Mouse (Mus musculus) thymus, postnatal 4 days (tissue): ENCODE results near the gene Gm27027.

Source experiments
- DNase-seq: peaks from one replicate; pipeline ENCODE4 v3.0.0; 2021

Gm27027 gene

DNA sequence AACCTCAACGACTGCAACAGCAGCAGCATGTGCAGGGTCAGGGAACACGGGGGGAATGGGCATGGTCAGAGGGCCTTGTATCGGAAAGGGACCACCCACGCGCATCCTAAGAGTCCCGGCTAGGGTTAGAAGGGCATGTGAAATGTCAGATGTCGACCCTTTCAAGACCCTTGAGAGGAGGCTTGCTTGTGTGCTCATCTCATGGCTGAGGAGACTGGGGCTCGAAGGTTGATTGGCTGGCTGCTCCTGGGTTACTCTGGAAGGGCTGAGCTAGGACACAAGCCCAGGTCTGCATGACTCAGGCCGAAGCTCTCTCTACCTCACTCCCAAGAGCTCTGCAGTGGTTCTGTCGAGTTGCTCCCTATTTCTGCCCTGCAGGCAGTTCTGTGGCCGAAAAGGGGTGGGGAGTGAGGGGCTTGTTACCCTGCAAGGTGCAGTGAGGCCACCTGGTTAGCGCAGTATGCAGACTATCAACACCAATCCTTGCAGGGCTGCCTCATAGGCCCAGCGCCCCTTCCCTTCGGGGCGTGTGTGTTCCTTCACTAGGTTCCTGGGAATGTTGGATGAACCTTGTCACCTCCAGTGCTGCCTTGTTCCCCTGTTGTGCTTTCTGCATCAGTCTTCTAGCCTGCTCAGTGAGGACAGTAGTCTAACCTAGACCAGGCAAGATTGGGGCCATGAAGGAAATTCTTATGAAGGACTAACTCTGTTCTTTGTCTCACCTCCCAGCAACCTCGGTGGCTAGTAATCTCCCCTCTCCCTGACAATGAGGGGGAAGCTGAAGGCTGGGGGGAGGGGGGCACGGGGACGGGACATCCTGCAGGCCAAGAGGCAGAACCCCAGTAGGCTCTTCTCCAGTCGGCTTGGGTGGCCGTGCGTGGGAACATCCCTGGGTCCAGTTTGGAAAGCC, 20.4 kb downstream of the Gm27027 start:
- DNase-seq = no peak

DNA sequence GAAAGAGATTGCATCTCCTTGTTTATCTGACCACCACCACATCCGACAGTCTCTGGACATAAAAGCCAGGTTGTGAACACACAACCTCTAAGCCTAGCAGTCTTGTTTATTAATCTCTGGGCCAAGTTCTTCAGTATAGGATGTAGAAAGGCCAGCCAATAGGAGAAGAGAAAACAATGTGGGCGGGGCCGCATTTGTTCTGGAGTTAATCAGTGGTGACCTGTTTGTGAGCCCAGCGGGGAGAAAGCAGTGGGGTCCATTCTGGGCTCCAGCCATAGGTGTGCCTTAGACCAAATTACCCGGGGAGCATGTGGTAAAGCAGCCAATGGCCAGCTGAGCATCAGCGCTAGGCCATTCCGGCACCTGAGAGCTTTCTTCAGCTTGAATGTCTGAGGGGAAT, 21.1 kb downstream of the Gm27027 start:
- no peak for DNase-seq

DNA sequence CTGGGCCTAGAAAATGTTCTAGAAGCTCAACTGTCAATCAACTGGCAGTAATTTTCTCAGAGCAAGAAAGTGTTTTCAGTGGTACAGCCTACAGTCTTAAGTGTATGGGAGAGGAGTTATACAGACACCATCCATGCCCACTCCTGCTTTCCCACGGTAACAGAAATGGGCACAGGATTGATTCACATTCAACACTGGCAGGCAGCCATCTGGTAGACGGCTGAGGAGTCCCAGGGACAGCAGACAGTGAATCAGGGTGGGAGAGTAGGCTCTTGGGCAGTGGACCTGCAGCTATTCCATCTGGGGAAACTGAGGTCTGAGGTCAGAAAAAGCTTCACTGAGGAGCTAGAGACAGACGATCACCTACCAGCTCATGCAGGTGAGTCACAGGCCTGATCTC, 24.5 kb downstream of the Gm27027 start:
- DNase-seq = no peak

DNA sequence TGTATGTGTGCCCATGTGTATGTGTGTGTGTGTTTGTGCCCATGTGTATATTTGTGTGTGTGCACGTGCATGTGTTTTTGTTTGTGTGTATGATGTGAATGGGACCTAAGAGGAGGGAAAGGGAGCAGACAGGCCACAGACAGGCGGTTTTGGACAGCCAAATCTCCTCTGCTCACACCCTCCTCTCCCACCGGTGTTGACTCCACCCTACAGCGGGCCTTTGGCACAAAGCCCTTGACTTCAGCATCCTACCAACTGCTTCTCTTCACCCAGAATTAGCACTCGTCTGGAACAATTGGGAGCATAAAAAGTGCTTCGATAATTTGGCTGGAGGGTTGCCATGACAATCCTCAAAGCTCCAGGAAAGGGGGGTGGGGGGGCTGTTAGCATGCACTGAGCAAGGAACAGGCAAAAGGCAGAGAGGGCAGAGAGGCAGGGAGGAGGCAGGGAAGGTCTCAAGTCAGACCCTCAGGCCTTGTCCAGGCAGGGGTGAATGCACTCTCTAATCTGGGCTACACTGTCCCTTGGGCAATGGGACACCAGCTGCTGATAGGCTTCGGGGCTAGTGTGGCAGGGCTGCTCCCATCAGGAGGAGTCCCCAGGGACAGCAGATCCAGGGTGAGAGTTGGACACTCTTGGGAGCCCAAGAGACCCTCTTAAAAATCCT, 31.5 kb downstream of the Gm27027 start:
- DNase-seq = no peak

DNA sequence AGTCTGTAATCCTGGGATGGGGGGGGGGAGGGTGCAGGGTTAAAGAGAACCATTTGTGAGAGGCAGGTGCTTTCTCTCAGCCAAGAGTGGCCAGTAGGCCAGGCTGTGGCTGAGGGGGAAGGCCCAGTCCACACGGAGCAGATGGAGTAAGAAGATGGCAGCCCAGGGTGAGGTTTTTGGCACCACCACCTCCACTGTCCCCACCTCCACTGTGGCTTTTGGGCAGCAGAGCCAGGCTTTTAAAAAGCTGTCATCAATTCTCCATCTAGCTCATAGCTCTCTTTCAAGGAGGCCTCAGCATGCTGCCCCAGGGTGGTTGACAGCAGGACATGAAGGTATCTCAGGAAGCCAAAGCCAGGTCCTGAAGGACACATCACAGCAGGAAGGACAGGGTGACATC, 32.4 kb downstream of the Gm27027 start:
- DNase-seq = no peak

DNA sequence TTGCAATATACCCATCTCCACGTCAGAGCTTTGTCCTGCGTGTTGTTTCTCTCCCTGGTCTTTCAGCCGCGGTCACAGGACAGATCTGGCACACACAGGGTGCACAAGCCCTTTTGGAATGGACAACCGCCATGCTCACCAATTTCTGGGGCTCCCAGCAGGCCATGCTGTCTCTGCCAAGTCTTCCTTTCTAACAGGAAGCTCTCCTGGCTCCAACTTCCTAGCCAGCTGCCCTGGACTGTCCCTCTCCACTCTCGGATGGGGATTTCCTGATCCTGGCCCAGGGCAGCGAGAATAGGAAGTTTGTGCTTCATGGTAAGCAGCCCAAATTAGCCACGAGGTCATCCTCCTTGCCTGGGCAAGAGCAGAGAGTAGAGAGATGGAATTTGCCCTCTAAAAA, 34.4 kb downstream of the Gm27027 start:
- DNase-seq = no peak

DNA sequence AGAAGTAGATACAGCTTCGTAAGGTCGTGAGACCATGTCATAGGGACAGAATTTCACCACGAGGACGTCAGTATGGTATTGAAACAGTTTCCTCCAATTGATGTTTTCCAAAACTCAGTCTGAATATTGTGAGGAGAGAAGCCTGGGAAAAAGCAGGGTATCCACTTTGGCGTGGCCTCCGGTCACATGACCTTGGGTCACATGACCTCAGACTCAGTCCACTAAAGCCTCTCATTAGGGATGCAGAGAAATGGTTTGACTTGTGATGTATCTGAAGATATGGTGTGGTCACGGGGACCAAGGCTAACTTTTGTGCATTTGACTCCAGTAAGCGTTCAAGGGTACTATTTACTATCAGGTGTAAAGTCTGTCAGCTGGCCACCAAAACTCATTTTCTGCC, 36.8 kb downstream of the Gm27027 start:
- no peak for DNase-seq

DNA sequence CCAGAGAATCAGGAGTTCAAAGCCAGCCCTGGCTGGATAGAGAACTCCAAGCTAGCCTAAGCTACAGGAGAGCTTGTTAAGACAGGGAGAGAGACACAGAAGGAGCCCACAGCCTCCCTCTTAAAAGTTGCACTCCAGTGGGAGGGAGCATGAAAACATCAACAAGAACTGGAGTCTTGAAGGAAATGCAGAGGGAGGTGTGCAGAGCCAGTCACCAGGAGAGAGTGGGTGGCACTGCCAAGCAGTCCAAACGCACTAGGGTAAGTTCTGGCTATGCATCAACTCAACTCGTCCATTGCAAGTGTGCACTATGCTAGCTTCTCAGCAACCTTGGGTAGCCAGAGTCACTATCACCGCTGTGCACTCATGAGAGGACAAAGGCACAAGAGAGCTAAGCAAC, 37.9 kb downstream of the Gm27027 start:
- no peak for DNase-seq

DNA sequence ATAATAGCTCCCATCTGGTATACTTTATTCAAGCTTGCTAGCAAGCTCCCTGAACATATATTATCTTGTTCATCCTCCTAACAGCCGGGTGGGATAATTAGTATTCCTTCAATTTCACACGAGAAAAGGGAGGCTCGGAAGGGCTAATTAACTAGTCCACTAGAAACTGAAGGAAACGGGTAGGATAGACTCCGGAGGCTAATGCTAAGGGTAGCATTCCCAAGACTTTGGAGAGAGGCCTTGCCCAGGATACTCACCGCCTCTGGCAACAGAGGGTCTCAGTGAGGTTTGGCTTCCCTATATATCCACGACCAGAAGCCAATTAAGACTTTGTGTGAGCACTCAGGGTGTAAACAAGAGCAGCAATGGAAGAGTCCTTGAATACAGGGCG, 38.4 kb downstream of the Gm27027 start:
- DNase-seq = no peak

DNA sequence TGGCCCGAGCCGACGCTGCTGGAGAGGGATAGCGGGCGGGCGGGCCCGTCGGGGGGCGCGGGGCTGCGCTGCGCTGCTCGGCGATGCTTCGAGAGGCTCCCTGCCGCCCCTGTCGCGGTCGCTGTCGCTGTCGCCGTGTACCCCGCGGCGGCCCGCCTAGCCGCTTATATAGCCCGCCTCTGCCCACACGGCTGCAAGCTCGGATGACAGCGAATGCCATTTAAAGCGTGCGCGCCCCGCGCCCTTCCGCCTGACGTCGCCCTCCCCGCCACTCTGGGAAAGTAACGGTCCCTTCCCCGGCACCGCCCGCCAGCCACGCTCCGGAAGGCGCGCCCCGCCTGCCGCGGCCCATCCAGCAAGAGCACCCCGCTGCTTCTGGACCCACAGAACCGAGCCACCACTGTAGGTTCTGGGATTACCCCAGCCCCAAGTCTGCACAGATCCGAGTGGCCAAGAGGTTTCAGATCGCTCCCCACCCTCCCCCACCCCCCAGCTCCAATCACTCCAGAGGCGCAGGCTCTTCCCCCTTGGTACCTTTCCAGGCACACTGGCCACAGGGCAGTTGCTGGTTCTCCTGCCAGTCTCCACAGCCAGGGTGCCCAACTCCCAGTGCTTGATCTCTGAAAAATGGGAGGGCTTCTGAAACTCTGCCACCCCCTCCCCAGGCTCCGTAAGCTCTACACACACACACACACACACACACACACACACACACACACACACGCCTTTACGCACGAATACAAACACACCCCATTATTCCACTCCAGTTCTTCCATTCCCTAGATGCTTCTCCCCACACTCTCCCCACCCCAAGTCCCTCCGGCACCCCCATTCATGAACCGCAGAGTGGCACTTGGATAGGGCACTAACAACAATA, 39.0 kb downstream of the Gm27027 start, which contains the start of gene Gm13889:
Gm13889 (minus strand) TSS at position 294 of the 877 bp plus-strand sequence.
- DNase-seq = peak; percentile 64

DNA sequence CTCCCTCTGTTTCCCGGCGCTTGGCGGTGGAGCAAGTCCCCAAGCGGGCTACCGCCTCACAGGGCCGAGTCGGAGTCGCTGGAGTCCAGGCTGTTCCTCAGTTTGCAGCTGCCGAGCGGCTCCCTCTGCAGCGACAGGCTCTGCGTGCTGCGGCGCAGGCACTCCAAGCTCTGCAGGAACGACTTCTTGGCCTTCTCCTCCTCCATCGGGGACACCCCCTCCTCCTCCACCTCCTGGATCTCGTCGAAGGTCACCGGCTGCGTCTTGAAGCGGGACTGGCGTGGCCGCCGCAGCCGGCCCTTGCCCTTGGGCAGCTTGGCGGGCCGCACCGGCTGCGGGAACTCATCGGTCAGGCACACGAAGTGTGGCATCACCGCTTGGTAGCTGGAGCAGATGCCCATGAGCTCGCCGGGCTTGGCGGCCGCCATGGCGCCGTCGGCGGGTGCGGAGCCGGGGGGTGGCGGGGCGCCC, 39.8 kb downstream of the Gm27027 start:
- peak; percentile 37 for DNase-seq

DNA sequence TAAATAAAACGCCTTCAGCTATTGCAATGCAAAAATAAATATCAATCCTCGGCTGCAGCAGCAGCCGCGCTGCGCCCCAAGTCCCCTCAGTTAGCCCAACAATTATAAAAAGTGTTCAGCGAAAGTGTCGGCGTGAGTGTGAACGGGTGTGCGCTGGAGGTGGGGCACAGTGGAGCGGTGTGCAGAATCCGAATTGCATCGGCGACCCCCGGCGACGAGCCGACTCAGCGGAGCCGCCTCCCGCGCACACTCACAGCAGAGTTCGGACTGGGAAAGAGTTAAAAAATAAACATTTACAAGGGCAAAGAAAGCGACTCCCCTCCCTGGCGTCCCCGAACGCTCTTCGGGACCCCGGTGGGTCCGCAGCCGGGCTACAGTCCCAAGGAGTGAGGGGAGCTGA, 40.3 kb downstream of the Gm27027 start:
- DNase-seq = no peak

DNA sequence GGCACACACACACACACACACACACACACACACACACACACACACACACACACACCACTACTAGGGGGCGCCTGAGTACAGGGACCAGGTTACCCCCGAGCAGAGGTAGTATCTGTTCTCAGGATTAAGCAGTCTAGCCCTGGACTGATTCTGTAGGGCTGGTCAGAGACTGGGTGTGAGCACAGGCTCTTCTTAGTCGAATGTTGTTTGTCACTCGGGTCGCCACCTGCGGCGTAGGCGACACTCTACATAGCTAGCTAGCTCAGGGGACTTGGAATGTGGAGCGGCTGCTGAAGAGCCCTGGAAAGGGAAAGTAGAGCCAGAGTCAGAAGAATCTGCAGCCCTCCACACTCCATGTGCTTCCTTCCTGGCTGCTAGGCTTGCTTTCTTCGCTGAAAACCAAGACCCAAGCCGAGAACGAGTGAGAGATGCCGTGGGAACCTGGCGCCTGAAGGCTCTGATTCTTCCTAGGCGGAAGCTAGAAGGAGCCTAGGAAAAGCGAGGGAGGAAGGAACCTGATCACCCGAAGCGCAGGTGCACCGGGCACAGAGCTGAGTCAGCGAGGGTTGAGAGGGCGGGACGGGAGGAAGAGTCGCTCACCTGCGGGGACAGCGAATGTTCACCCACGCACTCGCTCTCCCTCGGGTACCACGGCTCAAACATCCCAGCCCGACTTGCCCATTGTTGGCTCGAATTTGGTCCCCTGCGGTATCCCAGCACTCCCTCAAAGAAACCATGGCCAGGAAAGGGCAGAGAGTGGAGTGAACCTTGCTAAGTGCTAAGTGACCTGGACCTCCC, 41.2 kb downstream of the Gm27027 start:
- peak; percentile 19 for DNase-seq

DNA sequence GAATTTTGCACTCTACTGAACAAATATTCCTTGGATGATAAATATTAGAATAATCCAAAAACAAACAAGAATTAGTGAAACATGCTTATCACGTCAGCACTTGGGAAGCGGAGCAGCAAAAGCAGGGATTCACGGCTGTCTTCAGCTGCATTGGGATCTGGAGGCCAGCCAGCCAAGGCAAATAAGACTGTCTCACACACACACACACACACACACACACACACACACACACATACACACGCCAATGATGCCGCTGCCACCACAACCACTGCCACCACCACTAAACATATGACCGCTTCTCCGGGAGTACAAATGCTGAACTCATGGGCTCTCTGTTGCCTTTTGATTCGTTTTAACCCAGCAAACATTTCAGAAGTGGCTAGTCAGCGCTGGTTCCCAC, 42.4 kb downstream of the Gm27027 start:
- DNase-seq = no peak

DNA sequence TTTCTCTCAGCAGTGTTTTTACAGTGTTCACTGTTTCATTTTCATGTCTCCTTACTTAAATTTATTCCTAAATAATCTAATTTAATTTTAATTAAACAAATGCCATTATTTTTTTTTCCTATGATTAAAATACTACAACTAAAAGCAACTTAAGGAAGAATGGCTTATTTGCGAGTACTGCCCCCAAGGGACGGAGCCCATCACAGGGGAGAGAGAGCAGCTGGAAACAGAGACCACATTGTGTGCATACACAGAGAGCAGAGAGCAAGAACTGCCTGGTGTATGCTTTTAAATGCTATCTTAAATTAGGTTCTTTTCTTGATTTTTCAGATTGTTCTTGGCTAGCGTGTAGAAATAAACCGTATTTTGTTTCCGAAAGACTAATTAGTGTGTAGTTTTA, 49.2 kb downstream of the Gm27027 start:
- no peak for DNase-seq

DNA sequence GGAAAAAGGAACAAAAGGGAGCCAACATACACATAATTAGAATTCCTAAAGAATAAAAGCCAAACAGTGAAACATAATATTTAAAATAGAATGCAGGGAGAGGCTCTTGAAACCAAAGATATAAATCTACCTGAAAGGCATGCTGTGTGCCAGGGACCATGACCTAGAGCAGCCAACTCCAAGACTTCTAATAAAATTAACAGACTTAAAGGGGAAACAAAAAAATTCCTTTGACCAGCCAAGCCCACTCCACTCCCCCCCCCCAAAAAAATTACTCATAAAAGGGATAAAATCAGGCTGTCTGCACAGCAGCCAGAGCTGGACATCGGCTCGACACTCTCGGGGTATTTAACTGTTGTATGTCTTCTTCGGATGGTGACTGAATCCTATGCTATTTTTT, 51.3 kb downstream of the Gm27027 start:
- no peak for DNase-seq

DNA sequence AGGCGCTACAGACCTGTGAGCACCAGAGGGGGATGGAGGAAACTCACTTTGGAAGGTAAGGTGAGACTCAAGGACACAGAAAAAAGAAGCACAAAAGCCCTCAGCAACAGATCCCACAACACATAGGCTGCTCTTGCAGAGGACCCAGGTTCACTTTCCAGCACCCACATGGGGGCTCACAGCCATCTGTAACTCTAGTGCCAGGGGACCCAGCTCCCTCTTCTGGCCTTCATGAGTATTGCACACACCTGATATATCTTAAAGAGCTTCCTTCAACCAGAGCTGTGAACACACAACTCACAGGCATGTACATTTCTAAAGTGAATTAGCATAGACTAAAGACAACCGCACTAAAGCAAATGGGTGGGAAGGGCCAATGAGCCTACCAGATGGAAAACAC, 52.1 kb downstream of the Gm27027 start:
- peak; percentile 22 for DNase-seq

DNA sequence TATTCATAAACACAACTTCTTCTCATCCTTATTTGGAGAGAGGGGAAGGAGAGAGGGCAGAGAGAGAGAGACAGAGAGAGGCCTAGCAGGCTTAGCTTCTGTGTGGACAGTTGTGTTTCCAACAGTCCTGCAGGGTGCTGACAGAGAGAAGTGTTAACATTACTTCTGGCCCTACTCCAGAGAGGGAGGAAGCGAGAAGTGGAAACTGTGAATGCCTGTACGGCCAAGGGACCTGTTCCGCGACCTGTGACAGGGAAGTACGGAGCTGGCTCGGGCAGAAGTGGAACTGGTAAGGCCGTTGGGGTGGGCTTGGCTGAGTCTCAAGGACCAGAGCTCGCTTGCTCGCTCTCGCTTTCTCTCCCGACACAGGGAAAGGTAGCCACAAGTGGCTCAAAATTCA, 54.5 kb downstream of the Gm27027 start:
- DNase-seq = no peak

DNA sequence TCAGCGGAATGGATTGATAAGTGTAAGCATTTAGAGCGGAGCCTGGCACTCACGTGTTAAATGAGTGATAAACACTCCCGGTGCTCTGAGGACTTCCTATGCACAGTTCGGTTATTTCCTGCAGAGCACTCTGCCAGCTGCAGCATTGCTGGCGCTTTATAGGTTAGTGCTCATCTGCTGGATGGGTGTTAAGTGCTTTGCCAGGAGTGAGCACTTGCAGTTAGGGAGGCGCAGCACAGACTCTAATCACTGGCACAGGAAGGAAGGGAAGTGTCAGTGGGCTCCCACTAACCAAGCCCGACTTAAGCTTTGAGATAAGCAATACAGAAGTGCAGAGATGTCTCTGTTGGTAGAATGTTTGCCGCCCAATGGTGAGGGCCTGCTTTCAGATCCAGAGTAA, 57.6 kb downstream of the Gm27027 start:
- no peak for DNase-seq

DNA sequence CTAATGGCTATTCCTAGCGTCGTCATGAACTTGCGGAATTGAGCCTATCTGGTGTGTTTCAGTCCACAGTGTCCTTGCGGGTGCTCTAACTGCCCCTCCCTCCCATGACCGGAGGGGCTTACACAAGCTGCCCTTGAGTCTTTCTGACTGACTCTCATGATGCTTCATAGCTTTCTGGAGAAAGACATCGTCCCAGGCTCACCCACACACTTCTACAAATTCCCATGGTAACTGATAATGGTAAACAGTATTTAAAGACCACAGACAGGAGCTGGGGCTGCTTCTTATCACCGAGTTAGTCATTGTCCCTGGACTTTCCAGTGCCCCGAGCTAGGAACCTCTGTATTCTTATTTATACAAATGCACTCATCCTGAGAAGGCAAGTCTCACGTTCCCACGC, 67.3 kb downstream of the Gm27027 start:
- no peak for DNase-seq

DNA sequence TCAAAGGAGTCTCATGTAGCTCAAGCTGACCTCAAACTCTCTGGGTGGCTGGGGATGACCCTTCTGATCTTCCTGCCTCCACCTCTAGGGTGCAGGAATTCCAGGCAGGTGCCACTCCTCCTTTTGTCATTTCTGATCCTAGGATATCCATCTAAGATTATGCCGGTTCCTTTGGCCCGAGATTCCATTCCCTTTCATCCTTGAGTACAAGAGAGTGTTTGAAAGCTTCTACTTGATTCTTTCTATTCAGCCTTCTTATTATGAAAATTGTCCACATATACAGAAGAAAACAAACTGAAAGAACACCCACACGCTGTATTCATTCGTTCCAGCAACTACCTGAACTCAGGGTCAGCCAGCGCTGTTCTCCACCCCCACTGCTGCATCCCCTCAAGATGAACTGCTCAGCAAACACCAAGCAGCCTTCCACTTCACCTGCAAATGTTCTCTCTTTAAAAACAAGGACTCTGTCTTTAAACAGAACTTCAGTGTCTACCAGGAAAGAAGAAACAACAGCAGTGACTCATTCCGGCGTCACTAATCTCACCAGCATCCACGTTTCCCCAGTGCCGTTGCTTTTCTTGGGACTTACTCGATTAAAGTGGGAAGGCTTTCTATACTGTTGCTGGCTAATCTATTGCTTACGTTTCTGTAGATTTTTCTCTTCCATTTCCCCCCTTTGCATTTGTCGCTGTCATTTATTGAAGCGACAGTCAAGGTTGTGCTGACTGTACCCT, 68.3 kb downstream of the Gm27027 start:
- DNase-seq = no peak

DNA sequence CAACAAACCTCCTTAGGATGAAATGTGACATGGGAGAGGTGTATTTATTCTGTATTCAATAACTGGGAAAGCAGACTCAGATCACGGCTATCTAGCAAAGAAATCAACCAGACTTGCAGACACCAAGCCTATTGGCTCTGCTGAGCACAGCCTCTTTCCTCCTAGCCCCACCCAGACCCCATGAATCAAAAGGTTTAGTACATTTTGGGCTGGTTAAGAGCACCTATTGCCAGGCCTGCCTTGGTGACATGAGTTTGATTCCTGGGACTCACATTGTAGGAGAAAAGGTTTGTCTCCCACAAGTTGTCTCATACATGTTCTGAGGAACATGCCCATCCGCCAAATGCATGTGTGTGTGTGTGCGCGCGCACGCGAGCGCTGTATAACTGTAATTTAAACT, 70.0 kb downstream of the Gm27027 start:
- no peak for DNase-seq
